Mouse (Mus musculus) C2C12 (cell line): Measurements from ENCODE around the gene Acad10.

Source experiments
- CTCF ChIP-seq: IDR thresholded peaks from one replicate; pipeline ENCODE4 v1.5.1; 2011; ENCODE audit not compliant: control insufficient read depth, insufficient read depth, insufficient read length
- MAX ChIP-seq: IDR thresholded peaks from one replicate; pipeline ENCODE4 v1.6.1; 2011; ENCODE audit warnings: mild to moderate bottlenecking, control low read depth
- MYOD1 ChIP-seq: IDR thresholded peaks from one replicate; pipeline ENCODE4 v1.6.1; 2011; ENCODE audit warnings: low read depth; ENCODE audit not compliant: control insufficient read depth, insufficient read length
- USF1 ChIP-seq: IDR thresholded peaks from one replicate; pipeline ENCODE4 v1.6.1; 2011; ENCODE audit warnings: low read depth, mild to moderate bottlenecking, control low read depth, moderate library complexity

DNA sequence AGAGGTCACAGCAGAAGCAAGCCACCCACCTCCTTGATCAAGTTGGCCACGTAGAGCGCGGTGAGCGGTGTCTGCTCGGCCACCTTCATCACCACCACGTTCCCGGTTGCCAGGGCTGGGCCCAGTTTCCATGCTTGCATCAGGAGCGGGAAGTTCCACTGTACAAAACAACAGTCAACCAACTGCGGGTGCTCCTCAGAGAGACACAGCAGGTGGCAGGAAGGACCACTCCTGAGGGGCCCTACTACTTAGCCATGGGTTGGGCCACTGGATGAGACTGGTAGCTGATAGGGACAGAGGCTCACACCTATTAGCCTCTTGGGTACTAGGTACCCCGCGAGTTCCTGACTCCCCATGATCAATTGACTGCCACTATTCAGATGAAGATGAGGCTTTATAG is 84.4 kb downstream of the Acad10 start:
- TF ChIP-seq CTCF, result no peak
- TF ChIP-seq MYOD1, result no peak
- no peak for TF ChIP-seq USF1
- TF ChIP-seq MAX, result no peak
